Mouse (Mus musculus): ENCODE measurements at regions not wholly inside any gene's neighbourhood (a gene's known extent, or its start where the extent isn't known, plus 50 kb on each side); places are given as distances from the start of the nearest gene placed in this dataset.

GRCm38 (mm10) chr2:45270035-45270434, 152.8 kb upstream of the Zeb2 start:
- TF ChIP-seq CTCF (IDR thresholded peaks at IDR 0.05; ENCODE audit: extremely low read depth, insufficient read depth, insufficient read length, insufficient replicate concordance) = no peak
- TF ChIP-seq POLR2A (IDR thresholded peaks at IDR 0.05; ENCODE audit: low read depth, low read length) = no peak
